Mouse (Mus musculus) thymus, postnatal 36 days (tissue): ENCODE data around the gene Ikzf1.

Experiments
- DNase-seq, 2 experiments: peaks; one replicate each; pipeline ENCODE4 v3.0.0; 2022; ENCODE audit warnings: mixed read lengths in 2 of 2

Ikzf1 gene

DNA sequence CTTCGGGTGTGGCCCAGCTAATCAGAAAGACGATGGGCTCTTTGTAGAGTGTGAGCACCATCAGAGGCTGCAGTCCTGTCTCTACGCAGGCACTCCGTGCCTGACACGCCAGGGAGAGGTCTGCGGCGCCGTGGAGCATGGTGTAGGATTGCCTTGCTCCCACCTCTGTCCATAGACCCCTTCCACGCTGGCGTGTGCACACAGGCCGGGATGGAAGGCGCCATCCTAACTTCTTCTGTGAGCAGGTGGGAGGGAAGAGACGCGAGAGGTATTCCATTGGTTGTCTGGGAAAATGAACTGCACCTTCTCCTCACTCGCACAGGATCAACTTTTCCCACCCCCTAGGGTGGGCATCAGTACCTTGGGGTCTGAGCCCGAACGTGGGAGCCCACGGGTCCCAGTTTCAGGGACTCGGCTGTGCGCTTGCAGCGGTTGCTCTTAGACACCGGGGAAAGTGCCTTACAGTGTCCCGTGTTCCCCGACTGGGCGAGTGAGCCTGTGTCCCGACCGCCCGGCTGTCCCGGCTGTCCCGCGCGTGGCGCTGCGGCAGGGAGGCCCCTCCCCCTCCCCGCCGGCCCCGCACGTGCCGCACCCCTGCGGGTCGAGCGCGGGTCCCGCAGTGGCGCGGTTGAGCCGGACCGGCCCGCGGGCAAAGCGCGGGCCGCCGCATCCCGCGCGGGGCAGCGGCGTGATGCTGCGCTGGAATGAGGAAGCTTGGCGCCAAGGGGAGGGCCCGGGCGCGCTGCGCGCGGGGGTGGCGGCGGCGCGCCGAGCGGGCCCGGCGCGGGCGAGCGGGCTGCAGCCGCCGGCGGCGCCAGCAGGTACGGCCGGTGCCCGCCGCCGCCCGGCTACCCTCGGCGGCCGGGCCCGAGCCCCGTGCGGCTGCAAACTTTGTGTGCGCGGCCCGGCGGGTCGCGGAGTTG is at the start of gene Ikzf1:
TSS of gene Ikzf1 (plus strand) at position 74 of the 923 bp plus-strand sequence.
- DNase-seq: peak; percentile 62 to 70

DNA sequence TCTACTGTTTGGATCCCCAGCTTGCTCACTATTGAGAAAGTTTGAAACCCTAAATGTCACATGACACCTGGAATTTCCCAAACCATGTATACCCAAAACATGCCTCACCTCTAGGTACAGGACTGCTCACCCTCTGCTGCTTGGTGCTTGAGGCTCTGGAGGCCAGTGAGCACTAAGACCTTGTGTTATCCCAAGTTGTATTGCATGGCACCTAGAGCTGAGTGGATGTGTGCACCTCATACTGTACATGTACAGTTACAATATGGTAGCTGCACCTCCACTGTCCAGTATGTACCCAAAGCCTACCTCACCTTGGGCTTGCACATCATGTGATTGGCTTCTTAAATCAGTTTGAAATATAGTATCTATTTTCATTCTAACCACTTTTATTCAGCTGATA is 40.5 kb upstream of the Ikzf1 start:
- no peak for DNase-seq

DNA sequence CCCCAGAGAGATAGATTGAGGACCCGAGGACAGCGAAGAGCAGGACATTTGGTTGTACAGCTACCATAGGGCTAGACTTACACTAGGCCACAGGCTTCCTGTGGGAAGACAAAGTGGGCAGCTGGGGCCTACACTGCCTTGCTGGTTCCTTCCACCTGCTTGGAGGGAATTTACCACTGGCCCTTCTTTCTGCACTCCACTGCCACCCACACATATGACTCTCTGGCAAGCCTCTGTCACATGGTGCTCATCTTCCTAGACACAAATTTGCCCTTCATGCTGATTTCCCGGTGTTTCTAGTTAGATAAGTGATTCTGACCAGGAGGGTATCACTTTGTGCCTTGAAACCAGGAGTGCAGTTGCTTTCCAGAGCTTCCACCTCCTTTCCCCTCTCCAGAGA is 28.4 kb upstream of the Ikzf1 start:
- peak; percentile 45 to 53 for DNase-seq

DNA sequence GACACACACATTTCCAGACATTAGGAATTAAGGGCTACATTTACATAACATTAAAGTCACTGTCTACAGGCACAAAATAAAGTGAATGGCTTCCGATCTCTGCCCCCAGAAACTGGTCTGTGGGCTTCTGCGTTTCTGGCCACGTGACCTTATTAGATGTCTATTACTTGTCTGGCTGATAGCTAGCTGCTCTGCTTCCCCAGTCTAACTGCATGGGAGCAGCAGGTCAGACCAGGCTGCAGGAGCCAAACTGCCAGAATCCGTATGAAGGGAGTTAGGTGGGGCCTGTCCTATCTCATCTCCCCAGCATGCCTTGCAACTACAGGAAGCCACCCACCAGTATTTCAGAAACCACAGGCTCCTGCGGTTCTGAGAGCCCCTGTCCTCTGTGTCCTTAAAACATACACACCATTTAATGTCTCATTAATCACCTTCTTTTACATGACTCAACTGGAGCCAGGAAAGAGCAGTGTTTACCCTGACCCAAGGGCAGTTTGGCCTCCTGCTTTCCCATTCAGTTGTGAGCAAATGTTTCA is 27.7 kb upstream of the Ikzf1 start:
- DNase-seq: peak; percentile 70 to 78

DNA sequence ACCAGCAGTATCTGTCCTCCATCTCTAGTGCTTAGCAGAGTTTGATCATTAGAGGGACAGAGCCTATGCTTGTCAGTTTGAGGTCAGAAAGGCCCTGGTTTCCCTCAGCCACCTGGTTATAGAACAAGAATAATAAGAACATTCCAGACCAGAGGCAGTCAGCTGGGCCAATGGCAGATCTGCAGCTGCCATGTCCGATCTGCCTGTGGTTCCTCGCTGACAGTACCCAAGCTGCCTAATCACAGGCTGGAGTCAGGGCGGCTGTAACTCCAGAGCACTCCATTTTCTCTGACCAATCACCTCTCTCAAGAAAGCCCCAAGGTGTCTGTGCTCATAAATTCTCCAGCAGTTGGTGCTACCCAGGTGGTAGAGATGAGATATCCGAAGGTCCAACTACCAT is 27.2 kb upstream of the Ikzf1 start:
- DNase-seq: no peak

DNA sequence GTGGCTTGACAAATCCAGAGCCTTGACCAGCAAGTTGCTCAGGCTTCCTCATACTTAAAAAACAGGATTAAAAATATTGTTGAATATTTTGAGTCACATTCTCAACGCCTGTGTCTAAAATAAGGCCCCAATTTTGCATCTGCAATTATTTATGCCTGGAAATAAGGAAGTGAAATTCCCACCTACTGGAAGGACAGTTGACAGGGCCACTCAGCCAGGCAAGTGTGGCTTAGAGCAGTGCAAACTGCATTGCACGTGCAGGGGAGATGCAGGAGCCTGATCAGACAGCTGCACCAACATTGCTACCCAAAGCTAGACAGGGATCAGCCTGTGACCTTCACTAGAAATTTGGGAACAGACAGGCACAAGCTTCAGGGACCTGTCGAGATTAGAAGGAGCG is 26.0 kb upstream of the Ikzf1 start:
- DNase-seq: no peak

DNA sequence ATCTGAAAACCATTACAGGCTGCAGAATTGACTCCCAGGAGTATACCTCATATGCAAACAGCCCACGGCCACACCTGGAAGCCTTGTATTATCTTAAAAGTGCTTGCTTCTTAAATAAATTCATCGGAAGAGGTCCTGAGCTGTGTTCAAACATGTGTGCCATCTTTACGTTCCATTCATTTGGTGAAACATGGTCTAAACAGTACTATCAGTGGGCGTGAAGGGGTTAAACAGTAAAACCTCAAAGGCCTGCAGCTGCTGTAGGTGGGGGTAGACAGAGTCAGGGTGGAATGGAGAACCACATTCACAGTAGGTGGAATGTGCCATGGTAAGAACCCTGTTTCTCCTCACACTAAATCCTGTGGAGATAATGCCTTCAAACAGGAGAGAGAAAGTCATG is 24.2 kb upstream of the Ikzf1 start:
- DNase-seq: no peak

DNA sequence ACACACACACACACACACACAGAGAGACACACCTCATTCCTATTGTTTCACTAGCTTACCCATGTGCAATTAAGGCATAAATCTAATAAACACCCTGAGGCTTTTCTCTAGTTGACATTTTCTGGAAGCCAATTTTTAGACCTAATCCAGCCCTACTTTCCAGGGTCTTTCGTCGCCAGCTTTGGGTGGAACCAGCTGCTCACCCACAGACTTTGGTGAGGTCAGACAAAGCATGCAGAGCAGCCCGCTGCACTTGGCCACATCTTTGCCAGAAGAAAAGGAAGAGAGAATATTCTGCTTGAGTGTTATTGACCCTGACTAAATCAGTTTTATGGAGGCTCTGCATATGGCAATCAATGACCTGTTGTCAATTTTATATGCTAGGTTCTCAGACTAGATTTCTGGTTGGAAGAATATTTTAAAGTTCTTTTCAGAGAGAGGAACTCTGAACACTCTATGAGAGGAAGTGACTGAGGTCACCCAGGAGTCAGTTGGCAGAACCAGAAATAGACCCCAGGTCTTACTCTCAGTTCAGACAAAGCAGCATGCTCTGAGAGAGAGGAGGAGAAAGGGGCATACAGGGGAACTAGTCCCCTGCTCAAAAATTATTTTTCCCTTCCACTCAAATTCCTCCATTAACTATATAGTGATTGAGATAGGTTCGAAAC is 17.4 kb upstream of the Ikzf1 start:
- no peak for DNase-seq

DNA sequence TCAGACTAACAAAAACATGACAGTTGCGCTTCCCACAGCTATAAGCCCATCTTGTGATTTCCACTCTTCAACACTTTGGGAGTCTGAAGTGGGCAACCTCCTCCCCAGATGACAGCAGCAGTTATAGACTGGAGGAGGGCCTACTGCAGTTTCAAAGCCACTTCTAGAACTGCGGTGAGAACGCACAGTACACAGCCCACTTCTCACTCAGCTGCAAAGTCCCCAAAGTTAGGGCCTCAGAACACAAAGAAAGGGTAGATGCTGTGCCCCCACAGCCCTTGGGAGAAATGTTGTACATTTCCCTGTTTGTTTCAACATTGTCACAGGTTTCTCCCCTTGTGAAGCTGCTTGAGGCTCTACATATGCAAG is 16.9 kb upstream of the Ikzf1 start:
- peak; percentile 55 to 71 for DNase-seq

DNA sequence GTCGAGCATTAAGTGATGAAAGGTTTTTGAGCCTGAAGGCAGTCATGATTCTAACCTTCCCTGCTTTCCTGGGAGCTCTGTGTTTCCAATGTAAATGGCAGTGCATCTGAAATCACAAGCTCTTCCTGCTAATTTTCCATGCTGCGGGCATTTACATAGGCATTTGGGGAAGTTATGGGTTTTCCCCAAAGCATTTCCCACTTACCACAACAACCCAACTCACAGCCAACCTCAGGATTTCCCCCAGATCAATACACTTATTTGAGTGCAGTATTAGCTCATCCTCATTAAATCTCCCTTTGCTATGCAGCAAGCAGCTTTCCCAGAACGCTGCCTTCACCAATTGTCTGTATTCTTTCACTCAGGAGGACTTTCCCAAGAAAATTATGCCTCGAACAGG is 11.8 kb upstream of the Ikzf1 start:
- no peak for DNase-seq

DNA sequence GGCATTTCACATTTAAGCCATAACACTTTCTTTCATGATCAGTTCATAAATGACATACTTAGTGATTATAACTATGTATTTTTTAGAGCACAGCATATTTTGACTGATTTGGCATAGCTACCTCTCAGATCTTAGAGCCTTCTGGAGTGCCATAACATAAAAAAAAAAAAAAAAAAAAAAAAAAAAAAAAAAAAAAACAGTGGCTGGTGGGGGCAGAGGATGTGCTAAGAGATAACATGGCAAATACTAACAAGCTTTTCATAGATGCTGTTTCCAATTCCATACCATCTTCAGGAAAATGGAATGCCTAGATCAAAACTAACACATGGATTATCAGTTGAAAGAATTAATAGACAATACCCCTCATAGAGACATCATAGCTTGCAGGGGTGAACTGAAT is 9.7 kb upstream of the Ikzf1 start:
- no peak for DNase-seq

DNA sequence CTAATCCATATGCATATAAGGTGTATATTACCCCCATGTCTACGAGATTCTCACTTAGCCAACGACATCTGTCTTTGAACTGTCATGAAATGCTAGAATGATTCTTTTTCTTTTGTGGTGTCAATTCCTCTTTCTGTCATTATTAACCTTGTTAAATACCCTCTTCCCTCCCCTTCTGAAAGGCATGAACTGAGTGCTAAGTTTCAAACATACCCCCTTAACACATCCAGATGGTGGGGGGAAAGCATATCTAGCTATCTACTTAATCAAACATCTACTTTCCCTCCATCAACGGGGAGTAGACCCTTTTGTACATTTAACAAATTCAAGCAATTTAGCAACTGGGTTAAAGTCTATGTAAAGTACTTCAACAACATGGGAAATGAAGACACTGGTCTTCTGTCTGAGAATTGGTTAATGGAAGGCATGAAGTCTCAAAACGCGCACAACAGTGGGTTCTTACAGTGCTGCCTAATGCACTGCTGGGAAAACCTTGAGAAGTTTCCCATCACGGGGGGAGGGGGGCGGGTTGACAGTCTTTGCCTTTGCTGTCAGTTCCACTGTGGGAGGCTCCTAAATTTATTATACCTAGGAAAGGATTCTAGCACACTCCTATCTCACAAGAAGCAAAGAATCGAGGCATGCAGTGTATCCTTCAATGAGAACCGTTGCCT is 8.6 kb upstream of the Ikzf1 start:
- DNase-seq: no peak

DNA sequence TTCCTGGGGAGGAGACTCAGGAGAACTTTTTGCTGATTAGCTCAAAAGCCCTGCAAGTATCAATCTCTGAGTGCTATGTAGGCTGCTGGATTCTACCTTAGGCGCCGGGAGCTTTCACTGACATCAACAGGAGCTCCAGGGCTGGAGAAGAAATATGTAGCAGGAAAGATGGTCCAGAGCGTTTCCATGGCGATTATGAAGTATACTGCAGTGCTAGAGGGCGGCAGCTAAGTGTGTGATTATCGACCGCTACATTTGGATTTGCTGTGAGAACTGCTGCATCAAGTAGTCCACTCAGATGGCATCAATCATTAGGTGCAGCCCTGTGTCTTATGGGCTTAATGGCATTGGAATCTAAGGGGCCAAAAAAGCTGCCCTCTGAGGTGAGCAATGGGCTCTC is 7.6 kb upstream of the Ikzf1 start:
- no peak for DNase-seq

DNA sequence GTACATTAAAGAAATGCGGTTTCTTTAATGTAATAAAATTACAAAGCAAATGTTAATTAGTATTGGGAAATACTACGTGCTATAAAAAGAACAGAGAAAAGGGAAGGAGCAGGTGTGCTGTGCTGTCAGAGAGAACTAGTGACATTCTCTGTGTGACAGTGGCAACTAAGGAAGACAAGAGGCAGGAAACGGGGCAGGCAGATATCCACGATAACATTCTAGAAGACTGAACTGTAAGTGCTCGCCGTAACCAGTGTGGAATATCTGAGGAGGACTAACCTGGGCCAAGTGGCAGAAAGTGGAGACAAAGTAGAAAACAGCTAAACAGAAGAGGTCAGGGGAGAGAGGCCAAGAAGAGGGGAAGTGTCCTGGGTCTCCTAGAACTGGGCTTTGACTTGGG is 5.8 kb upstream of the Ikzf1 start:
- peak; percentile 54 to 61 for DNase-seq

DNA sequence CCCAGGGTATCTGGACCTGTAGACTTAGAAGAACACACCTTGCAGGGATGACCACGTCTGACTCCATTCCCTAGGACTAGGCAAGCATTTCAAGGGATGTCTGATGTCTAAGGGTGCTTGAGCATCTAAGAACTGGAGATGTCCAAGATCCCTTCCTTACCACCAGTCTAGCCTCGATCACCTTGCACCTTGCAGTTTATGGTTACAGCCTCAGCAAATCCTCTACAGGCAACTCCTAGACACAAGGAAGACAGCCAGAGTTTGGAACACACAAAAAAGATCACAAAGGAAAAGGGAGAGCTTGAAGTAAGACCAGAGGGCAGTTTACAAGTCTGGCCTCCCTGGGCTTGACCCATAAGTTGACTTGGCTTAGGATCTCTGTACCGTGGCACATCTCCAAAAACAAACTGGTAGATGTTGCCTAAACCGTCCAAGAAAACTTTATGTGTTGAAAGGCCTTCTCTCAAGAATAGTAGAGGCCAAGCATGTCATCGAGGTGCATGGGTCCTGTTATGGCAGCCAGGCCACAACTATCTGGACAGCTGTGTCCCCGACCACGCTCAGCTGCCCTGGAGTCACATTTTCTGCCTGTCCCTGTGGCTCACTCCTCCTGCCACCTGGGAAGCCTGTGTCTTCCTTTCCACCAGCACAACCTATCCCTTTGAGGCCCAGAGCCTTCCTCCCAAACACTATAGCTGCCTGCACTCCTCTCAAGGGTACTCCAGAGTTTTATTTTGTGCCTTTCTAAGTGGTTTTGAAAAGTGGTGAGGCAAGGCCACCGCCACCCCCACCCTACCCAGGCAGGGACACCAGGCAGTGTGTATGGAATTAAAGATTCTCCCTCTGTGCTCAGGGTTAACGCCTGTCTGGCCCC is 510 bp upstream of the Ikzf1 start:
- no peak for DNase-seq

DNA sequence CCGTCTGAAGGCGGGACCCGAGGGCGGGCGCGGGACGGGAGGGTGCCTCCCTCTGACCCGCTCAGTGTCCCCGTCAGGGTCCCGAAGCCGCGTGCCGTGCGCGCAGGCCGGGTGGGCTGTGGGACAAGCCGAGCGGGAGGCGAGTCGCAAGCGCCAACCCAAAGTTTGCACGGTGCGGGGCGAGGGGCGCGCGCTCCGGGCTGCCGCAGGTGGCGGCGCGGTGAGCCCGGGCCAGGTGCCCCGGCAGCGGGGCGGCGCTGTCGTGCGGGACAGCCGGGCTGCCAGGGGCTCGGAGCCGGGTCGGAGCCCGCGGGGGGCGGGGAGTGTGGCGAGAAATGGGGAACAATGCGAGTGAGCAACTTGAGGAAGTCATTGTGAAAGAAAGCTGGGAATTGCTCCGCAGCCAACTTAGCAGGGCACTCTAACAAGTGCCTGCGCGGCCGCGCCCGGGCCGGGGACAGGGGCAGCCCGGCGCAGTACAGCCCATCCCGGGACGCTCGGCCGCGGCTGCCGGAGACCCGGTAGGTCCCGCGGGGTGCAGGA is 1.1 kb downstream of the Ikzf1 start:
- DNase-seq: peak; percentile 90 to 92

DNA sequence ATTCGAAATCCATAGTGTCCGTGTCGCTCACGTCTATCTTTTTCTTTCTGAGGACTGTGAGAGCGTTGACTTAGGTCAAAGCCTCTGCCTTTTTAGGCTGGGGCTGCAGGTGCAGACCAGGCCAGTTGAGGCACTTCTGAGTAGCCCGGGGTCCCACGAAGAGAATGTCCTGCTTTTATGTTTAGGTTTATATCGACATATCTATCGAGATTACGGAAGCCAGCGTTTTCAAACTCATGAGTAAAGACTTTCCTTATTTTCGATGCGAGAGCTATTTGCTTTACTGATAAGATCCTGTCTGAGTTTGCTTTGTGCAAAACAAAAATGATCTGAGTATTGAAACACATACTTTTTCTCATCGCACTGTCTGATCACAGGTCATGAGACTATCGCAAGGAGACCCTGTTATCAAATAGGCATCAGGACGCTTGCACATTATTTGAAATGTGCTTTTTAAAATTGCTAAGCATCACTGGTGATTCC is 1.8 kb downstream of the Ikzf1 start:
- peak; percentile 56 to 59 for DNase-seq

DNA sequence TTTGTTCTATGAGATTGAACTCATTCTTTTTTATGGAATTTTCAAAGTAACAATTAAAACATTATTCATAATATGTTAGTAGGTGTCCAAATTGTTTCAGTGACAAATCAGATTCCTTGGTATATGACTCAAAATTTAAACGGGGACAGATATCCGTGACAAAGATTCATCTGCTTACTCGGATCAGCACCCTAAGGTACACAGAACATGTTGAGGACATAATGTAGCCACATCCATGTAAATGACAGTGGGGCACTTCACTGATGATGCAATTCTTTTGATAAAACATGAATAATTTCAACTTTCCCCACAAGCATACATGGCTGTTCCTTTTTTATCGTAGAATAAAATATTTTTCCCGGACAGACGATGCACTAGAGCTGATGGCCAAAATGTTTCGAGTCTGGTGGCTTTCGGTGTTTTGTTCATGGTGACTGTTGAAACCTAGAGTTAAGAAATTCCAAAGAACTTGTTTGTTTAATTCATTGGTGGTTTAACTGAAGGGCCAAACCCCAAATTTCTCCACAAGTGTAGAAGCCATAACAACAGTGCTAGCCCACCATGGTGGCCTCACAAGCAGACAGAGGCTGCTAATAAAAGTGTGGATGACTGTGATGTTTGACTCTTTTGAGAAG is 2.9 kb downstream of the Ikzf1 start:
- DNase-seq: no peak

DNA sequence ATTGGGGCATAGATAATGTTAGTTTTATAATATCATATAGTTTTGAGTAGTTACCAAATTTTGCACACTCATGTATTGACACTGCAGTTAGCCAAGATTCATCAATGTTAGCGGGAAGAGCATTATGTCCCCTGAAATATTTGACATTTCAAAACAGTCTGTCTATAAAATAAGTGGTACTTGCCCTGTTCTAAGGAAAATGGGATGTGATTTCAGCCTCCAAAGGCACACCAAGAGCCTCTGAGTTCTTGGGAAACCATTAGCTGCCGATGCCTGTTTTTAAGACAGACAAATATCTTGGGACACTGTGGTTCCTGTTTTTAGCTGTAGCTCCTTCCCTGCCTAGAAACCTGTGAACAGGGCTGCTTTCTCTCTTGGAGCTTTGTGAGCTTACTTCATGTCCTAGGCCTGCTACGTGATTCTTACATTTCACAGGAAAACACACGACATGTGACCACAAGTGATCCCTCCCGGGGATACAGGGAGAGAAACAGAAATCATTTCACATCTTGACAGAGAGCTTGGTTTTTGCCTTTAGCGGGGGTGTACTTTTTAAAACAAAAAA is 4.0 kb downstream of the Ikzf1 start:
- DNase-seq: no peak

DNA sequence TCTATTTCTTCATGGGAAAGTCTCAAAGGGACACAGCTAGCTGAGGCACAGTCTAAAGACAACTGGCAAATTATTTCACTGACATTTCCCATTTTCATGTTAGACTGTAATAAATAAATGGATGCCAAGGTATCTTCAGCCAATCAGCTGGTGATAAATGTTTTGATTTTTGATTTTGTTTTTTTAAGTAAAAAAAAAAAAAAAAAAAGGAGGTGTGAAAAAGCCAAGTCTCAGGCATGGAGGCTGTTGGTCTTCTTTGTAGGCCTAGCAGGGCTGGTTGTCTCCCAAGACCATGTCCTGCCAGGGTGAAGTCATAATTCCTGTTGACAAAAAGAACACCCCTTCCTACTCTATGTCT is 4.9 kb downstream of the Ikzf1 start:
- DNase-seq: no peak
